Mouse (Mus musculus): ENCODE data around the gene Olfr286. TPM values are rescaled to one million over a fixed set of nuclear protein-coding genes. Genes with fewer than 3 reads are reported as not detected.

Gene Olfr286
- polyA plus RNA-seq, 1 experiment from 2014 or later: not detected

DNA sequence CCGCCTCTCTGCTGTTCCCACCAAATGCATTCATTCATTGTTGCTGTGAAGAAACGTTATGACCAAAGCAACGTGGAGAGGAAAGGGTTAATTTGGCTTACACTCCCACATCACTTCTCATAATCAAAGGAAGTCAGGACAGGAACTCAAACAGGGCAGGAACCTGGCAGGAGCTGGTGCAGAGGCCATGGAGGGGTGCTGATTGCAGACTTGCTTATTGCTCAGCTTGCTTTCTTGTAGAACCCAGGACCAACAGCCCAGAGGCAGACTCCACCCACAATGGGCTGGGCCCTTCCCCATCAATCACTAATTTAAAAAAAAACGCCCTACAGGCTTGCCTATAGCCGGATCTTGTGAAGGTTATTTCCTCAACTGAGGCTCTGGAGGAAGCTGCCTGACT, 20.1 kb downstream of the Olfr286 start:
- no peak overlapping the region for H3K9ac ChIP-seq (ENCODE audit: low read length)
- DNase-seq (ENCODE audit: low spot score) (no peak), ATAC-seq (ENCODE audit: insufficient read depth, low FRiP score, low TSS enrichment) (no peak)
- no peaks in the 10 kb centered on the region for H3K27me3 ChIP-seq (ENCODE audit: control insufficient read depth, insufficient read depth, low read length)
- 81% methylated on average over 5 of the region's 5 CpGs for WGBS
- H3K4me2 ChIP-seq (ENCODE audit: low read depth): no peak overlapping the region
- H3K4me3 ChIP-seq (ENCODE audit: low read depth, low read length): no peak overlapping the region
- H3K36me3 ChIP-seq (ENCODE audit: control insufficient read depth, insufficient read depth, low read length): no peaks in the 10 kb centered on the region
- H3K27ac ChIP-seq (ENCODE audit: low read depth, low read length): no peak overlapping the region
- no peaks in the 10 kb centered on the region for H3K4me1 ChIP-seq (ENCODE audit: control insufficient read depth, insufficient read depth, low read length)
- H3K9me3 ChIP-seq (ENCODE audit: control insufficient read depth, low read length): no peaks in the 10 kb centered on the region

DNA sequence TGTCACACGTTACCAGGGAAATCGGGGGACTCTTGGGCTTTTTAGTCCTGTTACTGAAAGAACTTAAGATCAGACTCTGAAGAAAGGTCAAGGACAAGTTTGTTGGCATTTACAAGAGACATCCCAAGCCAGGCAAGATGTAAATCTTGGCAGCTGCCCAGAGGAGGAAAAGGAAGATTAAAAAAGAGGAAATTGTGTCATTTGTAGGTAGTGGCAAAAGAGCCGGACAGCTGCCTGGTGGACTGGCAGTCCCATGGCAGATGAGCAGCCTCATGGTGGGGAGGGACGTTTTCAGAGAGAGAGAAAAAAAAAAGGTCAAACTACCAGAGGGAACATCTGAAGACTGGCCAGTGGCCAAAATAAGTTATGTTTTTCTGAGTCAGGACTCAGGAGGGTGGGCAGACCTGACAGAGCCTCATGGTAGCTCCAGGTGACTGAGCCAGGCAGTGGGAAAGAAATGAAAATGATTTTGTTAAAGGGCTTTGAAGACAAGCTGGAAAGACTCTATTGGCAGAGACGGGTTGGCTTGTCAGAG, 20.8 kb downstream of the Olfr286 start:
- Histone ChIP-seq H3K4me1 (ENCODE audit: control insufficient read depth, insufficient read depth, low read length) (no peaks in the 10 kb centered on the region), H3K27ac (ENCODE audit: low read depth, low read length) (no peak overlapping the region), H3K4me3 (ENCODE audit: low read depth, low read length) (no peak overlapping the region), H3K27me3 (ENCODE audit: control insufficient read depth, insufficient read depth, low read length) (no peaks in the 10 kb centered on the region), H3K9ac (ENCODE audit: low read length) (no peak overlapping the region), H3K9me3 (ENCODE audit: control insufficient read depth, low read length) (no peaks in the 10 kb centered on the region), H3K36me3 (ENCODE audit: control insufficient read depth, insufficient read depth, low read length) (no peaks in the 10 kb centered on the region), H3K4me2 (ENCODE audit: low read depth) (no peak overlapping the region)
- DNase-seq (ENCODE audit: low spot score) (no peak), ATAC-seq (ENCODE audit: insufficient read depth, low FRiP score, low TSS enrichment) (no peak)
- WGBS: 84% methylated on average over 5 of the region's 5 CpGs

DNA sequence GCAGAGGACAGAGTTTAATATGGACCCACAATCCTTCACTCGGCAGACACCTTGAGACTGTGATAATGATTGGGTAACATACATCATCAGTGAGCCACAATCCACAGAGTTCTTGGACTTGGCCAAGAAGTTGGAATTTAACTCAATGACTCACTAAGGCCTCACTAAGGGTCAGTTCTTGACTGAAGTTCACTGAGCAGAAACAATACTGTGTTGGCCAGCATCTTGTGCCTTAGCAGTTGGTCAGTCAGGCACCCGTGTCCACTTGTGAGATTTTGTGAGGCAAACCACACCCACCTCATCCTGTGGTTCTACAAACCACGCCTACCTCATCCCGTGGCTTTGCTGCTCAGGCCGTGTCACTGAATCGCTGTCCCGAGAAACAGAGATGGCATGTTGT, 24.6 kb downstream of the Olfr286 start:
- no peaks in the 10 kb centered on the region for H3K36me3 ChIP-seq (ENCODE audit: control insufficient read depth, insufficient read depth, low read length)
- H3K9me3 ChIP-seq (ENCODE audit: control insufficient read depth, low read length): no peaks in the 10 kb centered on the region
- H3K9ac ChIP-seq (ENCODE audit: low read length): no peak overlapping the region
- no peak overlapping the region for H3K27ac ChIP-seq (ENCODE audit: low read depth, low read length)
- ATAC-seq (ENCODE audit: insufficient read depth, low FRiP score, low TSS enrichment) (no peak), DNase-seq (ENCODE audit: low spot score) (no peak)
- H3K27me3 ChIP-seq (ENCODE audit: control insufficient read depth, insufficient read depth, low read length): no peaks in the 10 kb centered on the region
- H3K4me3 ChIP-seq (ENCODE audit: low read depth, low read length): no peak overlapping the region
- H3K4me2 ChIP-seq (ENCODE audit: low read depth): no peak overlapping the region
- no peaks in the 10 kb centered on the region for H3K4me1 ChIP-seq (ENCODE audit: control insufficient read depth, insufficient read depth, low read length)
- WGBS: 82% methylated on average over 7 of the region's 7 CpGs

DNA sequence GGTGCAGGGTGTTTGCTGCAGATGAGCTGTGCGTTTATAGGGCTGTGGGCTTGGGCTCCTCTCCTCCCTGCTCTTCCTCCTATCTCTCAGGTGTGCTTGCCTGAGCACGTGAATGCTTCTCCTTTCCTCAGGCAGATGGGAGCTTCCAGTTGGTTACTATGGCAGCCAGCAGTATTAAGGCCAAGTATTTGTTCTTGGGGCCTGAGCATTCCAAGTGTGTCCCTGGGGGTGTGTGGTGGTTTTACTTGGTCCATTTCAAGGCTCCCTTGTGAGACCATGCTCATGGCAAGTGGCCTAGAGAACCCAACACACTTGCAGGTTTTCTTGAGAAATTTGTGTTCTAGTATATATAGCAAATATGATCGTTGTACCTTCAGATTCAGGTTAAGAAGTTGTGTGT, 38.8 kb downstream of the Olfr286 start, which contains the start of gene Olfr288:
Olfr288 (minus strand) TSS at position 101 of the 400 bp plus-strand sequence.
- ATAC-seq (ENCODE audit: insufficient read depth, low FRiP score, low TSS enrichment): no peak
- no peak within 1 kb of the TSS for H3K4me3 ChIP-seq (ENCODE audit: low read depth, low read length)
- H3K9ac ChIP-seq (ENCODE audit: low read length): no peak within 1 kb of the TSS
- H3K27me3 ChIP-seq (ENCODE audit: control insufficient read depth, insufficient read depth, low read length): no peaks in the 10 kb centered on the region
- WGBS: 73% methylated on average over 3 of the region's 3 CpGs
- DNase-seq (ENCODE audit: low spot score): no peak
- no peaks in the 10 kb centered on the region for H3K36me3 ChIP-seq (ENCODE audit: control insufficient read depth, insufficient read depth, low read length)
- H3K9me3 ChIP-seq (ENCODE audit: control insufficient read depth, low read length): no peaks in the 10 kb centered on the region
- H3K27ac ChIP-seq (ENCODE audit: low read depth, low read length): no peak within 1 kb of the TSS
- H3K4me1 ChIP-seq (ENCODE audit: control insufficient read depth, insufficient read depth, low read length): no peaks in the 10 kb centered on the region
- H3K4me2 ChIP-seq (ENCODE audit: low read depth): no peak within 1 kb of the TSS

DNA sequence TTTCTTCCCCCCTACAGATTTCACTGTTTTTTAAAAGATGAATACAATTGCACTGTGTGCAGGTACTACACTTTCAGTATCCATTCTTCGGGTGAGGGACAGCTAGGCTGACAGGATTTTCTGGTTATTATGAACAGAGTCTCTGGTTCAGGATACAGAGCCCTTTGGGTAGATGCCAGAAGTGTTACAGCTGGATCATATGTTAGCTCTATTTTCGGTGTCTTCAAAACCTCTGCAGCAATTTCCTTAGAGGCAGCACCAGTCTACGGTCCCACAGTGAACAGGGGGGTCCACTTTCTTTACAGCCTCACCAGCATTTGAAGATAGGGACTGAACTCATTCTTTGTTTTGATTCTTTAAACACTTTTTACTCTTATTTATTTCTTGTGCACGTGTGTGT, 49.8 kb downstream of the Olfr286 start:
- H3K4me1 ChIP-seq (ENCODE audit: control insufficient read depth, insufficient read depth, low read length): 0 out of 2 replicates have a peak, but pooled peaks cover 5% of the 10 kb centered on the region
- no peak overlapping the region for H3K27ac ChIP-seq (ENCODE audit: low read depth, low read length)
- no peak overlapping the region for H3K4me2 ChIP-seq (ENCODE audit: low read depth)
- no peak overlapping the region for H3K9ac ChIP-seq (ENCODE audit: low read length)
- ATAC-seq (ENCODE audit: insufficient read depth, low FRiP score, low TSS enrichment): no peak
- no peaks in the 10 kb centered on the region for H3K27me3 ChIP-seq (ENCODE audit: control insufficient read depth, insufficient read depth, low read length)
- no peak for DNase-seq (ENCODE audit: low spot score)
- WGBS: 84% methylated on average over 4 of the region's 4 CpGs
- no peaks in the 10 kb centered on the region for H3K36me3 ChIP-seq (ENCODE audit: control insufficient read depth, insufficient read depth, low read length)
- H3K4me3 ChIP-seq (ENCODE audit: low read depth, low read length): no peak overlapping the region
- H3K9me3 ChIP-seq (ENCODE audit: control insufficient read depth, low read length): no peaks in the 10 kb centered on the region

DNA sequence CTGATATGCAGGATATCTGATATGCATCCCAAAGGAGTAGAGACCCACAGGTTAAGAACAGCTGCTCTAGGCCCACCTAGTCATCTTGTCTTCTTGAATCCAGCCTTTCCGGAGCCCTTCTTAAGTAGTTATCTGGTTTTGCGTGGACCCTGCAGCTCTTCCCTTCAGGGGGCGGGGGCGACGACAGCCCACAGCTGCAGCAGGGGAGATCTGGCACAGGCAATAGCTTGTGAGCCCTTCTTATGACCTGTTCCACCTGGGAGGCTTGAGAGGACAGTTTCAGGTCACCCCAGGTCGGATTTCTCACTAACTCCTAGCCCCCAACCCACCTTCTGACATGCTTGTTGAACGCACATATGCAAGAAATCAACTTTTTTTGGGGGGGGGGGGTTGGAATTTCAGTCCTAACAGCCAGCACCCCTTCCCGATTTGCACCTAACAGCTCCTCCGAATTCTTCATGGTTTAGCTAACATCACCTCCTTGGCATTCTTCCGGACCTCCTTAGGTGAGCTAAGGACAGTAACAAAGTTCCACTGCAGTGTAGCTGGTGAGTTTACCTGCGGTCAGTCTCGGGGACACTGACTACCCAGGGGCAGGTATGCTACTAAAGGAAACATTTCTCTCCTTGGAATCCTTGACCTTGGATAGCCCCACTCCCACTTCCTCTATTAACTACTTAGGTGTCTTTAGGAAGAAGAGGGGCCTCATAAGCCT, 52.2 kb downstream of the Olfr286 start:
- WGBS: 78% methylated on average over 12 of the region's 12 CpGs
- no peak overlapping the region for H3K27ac ChIP-seq (ENCODE audit: low read depth, low read length)
- no peak for DNase-seq (ENCODE audit: low spot score)

DNA sequence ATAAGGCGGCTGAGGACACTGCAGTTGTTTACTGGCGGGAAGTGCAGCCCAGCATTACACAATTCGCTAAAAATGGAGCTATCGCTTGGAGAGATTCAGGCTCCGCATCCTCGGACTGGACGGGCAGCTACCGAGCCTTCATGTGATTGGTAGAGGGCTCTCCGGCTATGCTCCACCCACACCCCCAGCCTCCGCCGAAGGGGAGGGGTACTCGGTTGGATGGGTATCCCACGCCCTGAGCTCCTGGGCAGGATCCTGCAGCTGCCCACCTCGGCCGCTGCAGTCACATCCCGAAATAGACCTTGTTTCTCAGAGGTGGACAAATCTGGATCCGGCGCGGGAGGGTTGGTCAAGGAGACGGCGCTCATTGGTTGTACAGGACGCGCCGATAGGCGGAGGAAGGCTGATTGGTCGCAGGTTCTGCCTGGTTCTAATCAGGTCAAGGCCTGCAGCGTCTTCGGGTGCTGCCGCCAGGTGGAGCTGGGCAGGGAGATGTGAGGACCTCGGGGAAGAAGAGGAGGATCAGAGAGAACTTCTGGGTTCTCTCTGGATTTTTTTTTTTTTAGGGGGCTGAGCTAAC, 53.0 kb downstream of the Olfr286 start:
- under 1% methylated on average over 30 of the region's 30 CpGs for WGBS
- ATAC-seq (ENCODE audit: insufficient read depth, low FRiP score, low TSS enrichment): peak; percentile 98
- Histone ChIP-seq H3K4me3 (ENCODE audit: low read depth, low read length) (peak overlapping the region; percentile 43), H3K27ac (ENCODE audit: low read depth, low read length) (no peak overlapping the region), H3K9ac (ENCODE audit: low read length) (peak overlapping the region; percentile 35), H3K4me2 (ENCODE audit: low read depth) (peak overlapping the region; percentile 78), H3K27me3 (ENCODE audit: control insufficient read depth, insufficient read depth, low read length) (no peaks in the 10 kb centered on the region), H3K4me1 (ENCODE audit: control insufficient read depth, insufficient read depth, low read length) (0 out of 2 replicates have a peak, but pooled peaks cover 5% of the 10 kb centered on the region), H3K36me3 (ENCODE audit: control insufficient read depth, insufficient read depth, low read length) (no peaks in the 10 kb centered on the region), H3K9me3 (ENCODE audit: control insufficient read depth, low read length) (no peaks in the 10 kb centered on the region)
- peak; percentile 92 for DNase-seq (ENCODE audit: low spot score)

More for the DNA sequence above, 52.2 kb downstream of the Olfr286 start:
- no peaks in the 10 kb centered on the region for H3K9me3 ChIP-seq (ENCODE audit: control insufficient read depth, low read length)
- H3K4me1 ChIP-seq (ENCODE audit: control insufficient read depth, insufficient read depth, low read length): 0 out of 2 replicates have a peak, but pooled peaks cover 5% of the 10 kb centered on the region
- no peaks in the 10 kb centered on the region for H3K27me3 ChIP-seq (ENCODE audit: control insufficient read depth, insufficient read depth, low read length)
- no peak overlapping the region for H3K4me2 ChIP-seq (ENCODE audit: low read depth)
- H3K9ac ChIP-seq (ENCODE audit: low read length): no peak overlapping the region
- no peak for ATAC-seq (ENCODE audit: insufficient read depth, low FRiP score, low TSS enrichment)
- H3K36me3 ChIP-seq (ENCODE audit: control insufficient read depth, insufficient read depth, low read length): no peaks in the 10 kb centered on the region
- no peak overlapping the region for H3K4me3 ChIP-seq (ENCODE audit: low read depth, low read length)

DNA sequence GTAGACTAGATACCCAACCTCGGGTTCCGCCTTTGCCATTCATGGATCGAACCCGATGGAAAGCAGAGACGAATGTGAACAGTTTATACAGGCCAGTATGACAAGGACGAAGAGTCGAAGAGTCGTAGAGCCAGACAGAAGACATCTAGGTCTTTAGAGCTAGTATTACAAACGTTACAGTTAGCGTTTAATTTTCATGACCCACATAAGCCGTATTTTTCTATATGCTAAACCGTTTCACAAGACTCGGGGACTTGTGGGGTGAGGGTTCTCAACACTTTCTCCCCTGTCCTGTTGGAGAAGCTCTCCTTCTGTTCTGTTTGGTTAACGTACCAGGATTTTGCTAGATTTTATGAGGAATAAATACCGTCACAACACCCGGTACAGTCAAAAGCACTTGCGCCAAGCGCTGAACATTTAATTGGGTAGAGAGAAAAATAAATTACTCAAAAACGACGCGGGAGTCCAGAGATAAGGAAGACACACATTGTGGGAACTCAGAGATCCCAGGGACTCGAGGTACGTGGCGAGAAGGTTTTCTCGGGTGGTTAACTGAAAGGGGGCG, 53.6 kb downstream of the Olfr286 start:
- H3K27ac ChIP-seq (ENCODE audit: low read depth, low read length): no peak overlapping the region
- H3K27me3 ChIP-seq (ENCODE audit: control insufficient read depth, insufficient read depth, low read length): no peaks in the 10 kb centered on the region
- no peaks in the 10 kb centered on the region for H3K36me3 ChIP-seq (ENCODE audit: control insufficient read depth, insufficient read depth, low read length)
- H3K4me1 ChIP-seq (ENCODE audit: control insufficient read depth, insufficient read depth, low read length): 0 out of 2 replicates have a peak, but pooled peaks cover 5% of the 10 kb centered on the region
- H3K9me3 ChIP-seq (ENCODE audit: control insufficient read depth, low read length): no peaks in the 10 kb centered on the region
- 4% methylated on average over 26 of the region's 26 CpGs for WGBS
- peak overlapping the region; percentile 43 for H3K4me3 ChIP-seq (ENCODE audit: low read depth, low read length)
- peak overlapping the region; percentile 78 for H3K4me2 ChIP-seq (ENCODE audit: low read depth)
- ATAC-seq (ENCODE audit: insufficient read depth, low FRiP score, low TSS enrichment): no peak
- peak overlapping the region; percentile 35 for H3K9ac ChIP-seq (ENCODE audit: low read length)
- no peak for DNase-seq (ENCODE audit: low spot score)
